Mouse (Mus musculus): ENCODE results near the gene Ttc39a.

DNA sequence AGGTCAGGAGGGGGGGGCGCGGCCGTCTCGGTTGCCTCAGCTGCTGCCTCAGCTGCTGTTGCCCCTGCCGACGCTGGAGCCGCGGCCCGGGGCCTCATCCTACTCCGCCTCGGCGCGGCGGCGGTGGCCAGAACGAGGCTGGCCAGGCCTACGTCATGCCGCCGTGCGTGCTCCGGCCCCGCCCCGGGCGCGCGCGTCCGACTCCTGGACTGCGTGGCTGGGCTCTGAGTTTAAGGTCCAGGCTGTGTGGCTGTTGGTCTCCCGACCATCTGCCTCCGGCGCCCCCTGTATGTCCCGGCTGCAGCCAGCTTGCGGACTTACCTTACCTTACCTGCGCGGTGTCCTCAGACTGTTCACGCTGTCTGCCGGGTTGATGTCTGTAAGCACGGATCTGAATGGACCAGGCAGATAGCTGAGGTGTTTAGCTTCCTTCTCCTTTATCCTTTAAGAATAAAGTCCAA, 70.2 kb downstream of the Ttc39a start:
- TF ChIP-seq CTCF (IDR thresholded peaks at IDR 0.05; ENCODE audit: extremely low read depth, insufficient read depth, low read length) (no peak), POLR2A (IDR thresholded peaks at IDR 0.05; ENCODE audit: extremely low read depth, insufficient read depth, low read length) (peak; percentile 80)

Data from cortical plate, adult 2 months (tissue).